Mouse (Mus musculus) embryonic stem cell, embryonic (primary cell): ENCODE measurements around the gene Gal.

Experiments
- CTCF ChIA-PET, 4 experiments: fragments of 300-600 bp in 2 of 4; fragments of 350-600 bp in 2 of 4; sonication (Branson Sonifier 250); formaldehyde crosslinking; loops; one replicate each; lab custom pipeline; 2022; ENCODE audit warnings: inconsistent platforms in 2 of 4; lab: Charles Lee
- POLR2A ChIA-PET, 4 experiments: fragments of 300-600 bp in 2 of 4; fragments of 350-600 bp in 2 of 4; sonication (Branson Sonifier 250); formaldehyde crosslinking; loops; one replicate each; lab custom pipeline; 2022; ENCODE audit warnings: antibody characterized with exemption in 4 of 4, inconsistent platforms in 1 of 4; lab: Charles Lee

The Gal gene

GRCm38 (mm10) chr19:3414268-3414733, at the start of gene Gal:
Gal (minus strand) TSS chr19:3414544.
- ChIA-PET CTCF (interaction anchor here (0.6 to 4.2 kb wide), 7 partner anchors 20 to 188 kb away, joined by 3 to 21 read pairs (median 3); no protein-coding TSS in a partner anchor), POLR2A (interaction anchor here in 2 of 4 experiments (1.1 to 1.6 kb wide), 5 partner anchors 10 to 92 kb away, joined by 3 to 7 read pairs (median 4); partner anchors contain the start of genes Cpt1a (in 1 of the 2) and Tesmin (in 1 of the 2))

DNA sequence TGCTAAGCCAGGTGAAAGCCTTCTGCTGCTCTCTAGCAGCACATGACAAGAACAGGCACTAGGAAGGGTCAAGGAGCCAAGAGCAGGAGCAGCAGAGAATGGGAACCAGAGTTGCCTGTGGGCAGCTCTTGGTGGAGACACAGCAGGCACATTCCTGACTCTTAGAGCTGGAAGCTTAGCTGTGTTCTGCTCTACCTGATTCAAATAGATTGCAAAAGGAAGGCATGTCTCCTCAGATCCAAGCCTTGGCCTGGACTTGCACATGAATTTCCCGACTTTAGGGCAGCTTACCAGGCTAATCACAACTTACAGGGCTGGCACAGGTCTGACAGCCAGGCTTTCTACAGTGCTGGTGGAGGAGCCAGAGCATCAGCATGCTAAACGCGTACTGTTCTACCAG, 45.6 kb upstream of the Gal start:
- CTCF ChIA-PET, result interaction anchor here in 1 of 4 experiments (1.1 kb wide), 1 partner anchor 9 kb away, joined by 3 read pairs; no protein-coding TSS in a partner anchor
- POLR2A ChIA-PET, result interaction anchor here in 1 of 4 experiments (0.7 kb wide), 1 partner anchor 35 kb away, joined by 3 read pairs; no protein-coding TSS in a partner anchor

- ChIA-PET CTCF (interaction anchor here in 2 of 4 experiments (0.5 to 2.5 kb wide), 3 partner anchors 11 to 127 kb away, joined by 3 to 9 read pairs (median 8); no protein-coding TSS in a partner anchor), POLR2A (interaction anchor here in 3 of 4 experiments (0.5 to 2.0 kb wide), 10 partner anchors 9 to 90 kb away, joined by 3 to 5 read pairs (median 3); no protein-coding TSS in a partner anchor)
These were observed 44.2 kb upstream of the Gal start for GRCm38 (mm10) chr19:3458331-3459099.

DNA sequence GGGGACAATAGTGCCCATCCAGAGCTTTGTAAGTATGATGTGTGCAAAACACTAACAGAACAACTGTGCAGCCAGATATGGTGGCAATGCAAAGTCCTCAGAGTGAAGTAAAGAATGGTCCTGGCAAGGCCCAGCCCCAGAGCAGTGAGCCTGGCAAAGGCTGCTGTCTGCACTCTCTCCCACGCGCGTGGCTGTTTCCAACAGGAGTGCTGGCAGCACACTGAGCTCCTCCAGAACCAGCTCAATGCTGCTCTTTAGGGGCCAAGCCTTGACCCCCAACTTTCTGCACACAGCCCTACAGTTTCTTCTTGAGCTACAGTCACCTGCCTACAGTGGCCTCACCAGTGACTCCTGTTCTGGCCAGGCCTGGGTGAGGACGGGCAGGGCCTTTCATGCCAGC, 43.4 kb upstream of the Gal start:
- CTCF ChIA-PET, result interaction anchor here in 3 of 4 experiments (0.6 to 2.5 kb wide), 3 partner anchors 10 to 21 kb away, joined by 3 to 9 read pairs (median 4); no protein-coding TSS in a partner anchor

DNA sequence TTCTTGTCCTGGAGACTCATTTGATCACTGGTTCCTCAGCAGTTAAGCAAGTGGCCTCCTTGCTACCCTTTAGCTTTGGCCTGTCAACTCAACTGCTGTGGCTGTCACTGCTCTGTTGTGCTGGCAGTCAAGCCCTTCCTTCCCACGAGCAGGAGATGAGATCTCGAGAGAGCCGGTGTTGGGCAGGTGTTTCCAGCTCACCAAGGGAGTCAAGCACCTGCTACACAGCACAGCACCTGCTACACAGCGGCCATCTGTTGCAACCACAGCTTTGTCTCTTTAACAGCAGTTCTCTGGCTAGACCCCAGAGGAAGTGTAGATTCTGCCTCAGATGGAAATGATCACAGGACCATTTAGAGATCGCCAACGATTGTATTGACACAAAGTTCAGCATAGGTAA, 37.3 kb upstream of the Gal start:
- ChIA-PET CTCF (interaction anchor here (0.6 to 5.6 kb wide), 56 partner anchors 9 to 1878 kb away, joined by 3 to 85 read pairs (median 5); partner anchors contain the start of genes Tesmin (in 4 of the 4) and Cpt1a (in 2 of the 4)), POLR2A (interaction anchor here in 3 of 4 experiments (0.6 to 3.0 kb wide), 24 partner anchors 9 to 270 kb away, joined by 3 to 20 read pairs (median 4); partner anchors contain the start of genes Cpt1a (in 2 of the 3), Tesmin (in 2 of the 3), Ighmbp2 (in 1 of the 3) and Mrpl21 (in 1 of the 3))

More for the DNA sequence above, 43.4 kb upstream of the Gal start:
- POLR2A ChIA-PET, result interaction anchor here in 3 of 4 experiments (0.5 to 2.0 kb wide), 9 partner anchors 9 to 45 kb away, joined by 3 to 5 read pairs (median 3); no protein-coding TSS in a partner anchor

GRCm38 (mm10) chr19:3451170-3451569, 36.8 kb upstream of the Gal start:
- ChIA-PET POLR2A (interaction anchor here in 2 of 4 experiments (0.7 to 3.0 kb wide), 25 partner anchors 9 to 271 kb away, joined by 3 to 20 read pairs (median 3); partner anchors contain the start of genes Tesmin (in 2 of the 2), Cpt1a (in 1 of the 2), Ighmbp2 (in 1 of the 2) and Mrpl21 (in 1 of the 2)), CTCF (interaction anchor here (0.5 to 5.6 kb wide), 80 partner anchors 8 to 1879 kb away, joined by 3 to 85 read pairs (median 4); partner anchors contain the start of genes Tesmin (in 4 of the 4) and Cpt1a (in 3 of the 4))

GRCm38 (mm10) chr19:3450714-3451113, 36.4 kb upstream of the Gal start:
- CTCF ChIA-PET, result interaction anchor here (0.5 to 5.6 kb wide), 76 partner anchors 8 to 1879 kb away, joined by 3 to 85 read pairs (median 4); partner anchors contain the start of genes Tesmin (in 4 of the 4) and Cpt1a (in 3 of the 4)
- POLR2A ChIA-PET, result interaction anchor here in 2 of 4 experiments (0.7 to 3.0 kb wide), 20 partner anchors 8 to 271 kb away, joined by 3 to 20 read pairs (median 4); partner anchors contain the start of genes Tesmin (in 2 of the 2) and Ppp6r3 (in 1 of the 2)

GRCm38 (mm10) chr19:3449248-3449647, 34.9 kb upstream of the Gal start:
- CTCF ChIA-PET, result interaction anchor here in 3 of 4 experiments (0.6 to 5.6 kb wide), 9 partner anchors 9 to 270 kb away, joined by 3 to 85 read pairs (median 5); partner anchors contain the start of gene Tesmin (in 1 of the 3)

GRCm38 (mm10) chr19:3447348-3447747, 33.0 kb upstream of the Gal start:
- CTCF ChIA-PET, result interaction anchor here (0.6 to 5.6 kb wide), 27 partner anchors 7 to 1379 kb away, joined by 3 to 85 read pairs (median 4); partner anchors contain the start of gene Tesmin (in 1 of the 4)
- POLR2A ChIA-PET, result interaction anchor here in 3 of 4 experiments (0.6 to 2.8 kb wide), 7 partner anchors 10 to 276 kb away, joined by 3 to 12 read pairs (median 4); no protein-coding TSS in a partner anchor

More at GRCm38 (mm10) chr19:3449248-3449647, 34.9 kb upstream of the Gal start:
- POLR2A ChIA-PET, result interaction anchor here in 2 of 4 experiments (1.2 to 3.0 kb wide), 7 partner anchors 9 to 180 kb away, joined by 3 to 15 read pairs (median 5); partner anchors contain the start of gene Tesmin (in 1 of the 2)

GRCm38 (mm10) chr19:3441092-3441491, 26.7 kb upstream of the Gal start:
- POLR2A ChIA-PET, result interaction anchor here in 1 of 4 experiments (1.1 to 2.7 kb wide), 2 partner anchors 9 to 52 kb away, joined by 5 to 15 read pairs; partner anchors contain the start of gene Tesmin
- CTCF ChIA-PET, result interaction anchor here in 3 of 4 experiments (2.8 to 7.3 kb wide), 3 partner anchors 8 to 10 kb away, joined by 10 to 85 read pairs (median 72); no protein-coding TSS in a partner anchor

GRCm38 (mm10) chr19:3440667-3441066, 26.3 kb upstream of the Gal start:
- ChIA-PET POLR2A (interaction anchor here in 1 of 4 experiments (1.1 to 3.4 kb wide), 3 partner anchors 10 to 52 kb away, joined by 5 to 15 read pairs (median 15); partner anchors contain the start of gene Tesmin), CTCF (interaction anchor here in 3 of 4 experiments (1.6 to 7.3 kb wide), 4 partner anchors 9 to 149 kb away, joined by 3 to 85 read pairs (median 41); no protein-coding TSS in a partner anchor)

DNA sequence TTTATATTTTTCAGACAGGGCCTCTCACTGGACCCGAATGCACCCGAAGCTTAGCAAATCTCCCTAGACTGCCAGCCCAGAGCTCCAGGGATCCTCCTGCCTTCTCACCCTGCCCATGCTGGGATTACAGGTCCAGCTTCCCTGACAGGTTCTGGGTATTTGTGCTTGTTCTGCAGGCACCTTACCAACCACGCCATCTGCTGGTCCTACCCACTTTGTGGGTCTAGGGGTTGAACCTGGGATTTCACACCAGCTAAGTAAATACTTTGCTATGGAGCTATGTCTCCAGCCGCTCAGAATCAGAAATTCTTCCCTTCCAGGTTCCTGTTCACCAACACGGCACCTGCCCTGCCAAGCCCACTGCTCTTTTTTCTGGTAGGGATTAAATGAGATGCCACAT, 23.6 kb upstream of the Gal start:
- ChIA-PET POLR2A (interaction anchor here in 3 of 4 experiments (0.5 to 3.4 kb wide), 26 partner anchors 9 to 549 kb away, joined by 3 to 23 read pairs (median 4); partner anchors contain the start of genes Tesmin (in 2 of the 3), Acy3 (in 1 of the 3), Cpt1a (in 1 of the 3) and Gal (in 1 of the 3)), CTCF (interaction anchor here (0.5 to 7.3 kb wide), 54 partner anchors 9 to 1247 kb away, joined by 3 to 85 read pairs (median 6); partner anchors contain the start of genes Tesmin (in 3 of the 4), Cpt1a (in 2 of the 4), 1810055G02Rik (in 1 of the 4) and Gal (in 1 of the 4))

GRCm38 (mm10) chr19:3436840-3437239, 22.5 kb upstream of the Gal start:
- CTCF ChIA-PET, result interaction anchor here (0.5 to 7.3 kb wide), 81 partner anchors 8 to 877 kb away, joined by 3 to 85 read pairs (median 4); partner anchors contain the start of genes Tesmin (in 4 of the 4), Cpt1a (in 2 of the 4), Gal (in 2 of the 4) and Ndufs8 (in 1 of the 4)
- POLR2A ChIA-PET, result interaction anchor here (0.5 to 3.2 kb wide), 32 partner anchors 9 to 609 kb away, joined by 3 to 23 read pairs (median 4); partner anchors contain the start of genes Tesmin (in 2 of the 4), 1810055G02Rik (in 1 of the 4), Acy3 (in 1 of the 4) and Cpt1a (in 1 of the 4)

DNA sequence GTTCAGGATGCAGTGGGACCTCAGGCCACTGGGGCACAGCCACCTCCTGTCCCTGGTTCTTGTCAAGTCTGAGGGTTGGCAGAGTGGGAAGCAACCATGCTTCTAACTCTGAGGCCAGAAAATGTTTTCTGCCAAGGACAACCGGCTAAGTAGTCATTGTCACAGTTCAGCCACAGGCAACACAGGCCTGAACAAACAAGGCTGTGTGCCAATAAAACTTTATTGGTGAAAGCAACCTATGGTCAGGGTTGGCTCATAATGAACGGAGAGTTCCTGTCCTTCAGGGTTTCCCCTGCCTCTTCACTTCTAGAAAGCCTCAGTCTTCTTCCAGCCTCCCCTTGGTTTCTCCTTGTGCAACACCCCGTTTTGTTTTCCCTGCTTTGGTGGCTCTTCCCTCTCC, 21.5 kb upstream of the Gal start:
- ChIA-PET POLR2A (interaction anchor here in 2 of 4 experiments (1.0 to 3.2 kb wide), 11 partner anchors 11 to 129 kb away, joined by 3 to 23 read pairs (median 5); partner anchors contain the start of gene Cpt1a (in 1 of the 2)), CTCF (interaction anchor here in 3 of 4 experiments (1.0 to 5.9 kb wide), 12 partner anchors 8 to 577 kb away, joined by 3 to 85 read pairs (median 11); partner anchors contain the start of gene Ndufv1 (in 1 of the 3))

- ChIA-PET CTCF (interaction anchor here in 2 of 4 experiments (0.9 to 2.7 kb wide), 10 partner anchors 9 to 79 kb away, joined by 3 to 15 read pairs (median 4); partner anchors contain the start of genes Gal (in 1 of the 2) and Tesmin (in 1 of the 2)), POLR2A (interaction anchor here in 2 of 4 experiments (0.8 to 1.6 kb wide), 10 partner anchors 8 to 140 kb away, joined by 3 to 7 read pairs (median 4); partner anchors contain the start of gene Tesmin (in 1 of the 2))
These were observed 20.3 kb upstream of the Gal start for GRCm38 (mm10) chr19:3434641-3435040.
